Mouse (Mus musculus): ENCODE data around the gene Stk32c. TPM values are rescaled to one million over a fixed set of nuclear protein-coding genes. Genes with fewer than 3 reads are reported as not detected.
A peak's percentile ranks its signal among the peaks of the same experiment; 100 is the strongest.

The Stk32c gene
- polyA plus RNA-seq, 1 experiment from 2014 or later: 0.10 TPM

- Histone ChIP-seq H3K9me3 (no peaks in the 10 kb centered on the region), H3K27me3 (replicated peaks) (no peaks in the 10 kb centered on the region), H3K4me1 (replicated peaks) (0 out of 2 replicates have a peak, but pooled peaks cover 2% of the 10 kb centered on the region), H3K4me2 (replicated peaks) (no peak overlapping the region), H3K27ac (no peak overlapping the region), H3K36me3 (no peaks in the 10 kb centered on the region), H3K4me3 (replicated peaks) (no peak overlapping the region), H3K9ac (no peak overlapping the region)
- WGBS: 70% methylated on average over 1 of the region's 1 CpGs
- no peak for ATAC-seq
These were observed 11.0 kb upstream of the Stk32c start for GRCm38 (mm10) chr7:139224070-139224469.

GRCm38 (mm10) chr7:139222341-139222740 lies 9.2 kb upstream of the Stk32c start:
- Histone ChIP-seq H3K4me3 (replicated peaks) (no peak overlapping the region), H3K9ac (no peak overlapping the region), H3K27ac (no peak overlapping the region), H3K36me3 (no peaks in the 10 kb centered on the region), H3K9me3 (no peaks in the 10 kb centered on the region), H3K27me3 (replicated peaks) (no peaks in the 10 kb centered on the region), H3K4me2 (replicated peaks) (no peak overlapping the region), H3K4me1 (replicated peaks) (0 out of 2 replicates have a peak, but pooled peaks cover 2% of the 10 kb centered on the region)
- ATAC-seq: no peak
- WGBS: 77% methylated on average over 4 of the region's 4 CpGs

- no peaks in the 10 kb centered on the region for H3K36me3 ChIP-seq
- H3K27me3 ChIP-seq (replicated peaks): no peaks in the 10 kb centered on the region
- H3K4me1 ChIP-seq (replicated peaks): 0 out of 2 replicates have a peak, but pooled peaks cover 2% of the 10 kb centered on the region
- no peak overlapping the region for H3K4me2 ChIP-seq (replicated peaks)
- no peak overlapping the region for H3K9ac ChIP-seq
- 84% methylated on average over 2 of the region's 2 CpGs for WGBS
- H3K27ac ChIP-seq: no peak overlapping the region
- H3K4me3 ChIP-seq (replicated peaks): no peak overlapping the region
- H3K9me3 ChIP-seq: no peaks in the 10 kb centered on the region
- no peak for ATAC-seq
These were observed 8.7 kb upstream of the Stk32c start for GRCm38 (mm10) chr7:139221856-139222255.

GRCm38 (mm10) chr7:139221072-139221471 lies 8.0 kb upstream of the Stk32c start:
- Histone ChIP-seq H3K27ac (no peak overlapping the region), H3K9me3 (no peaks in the 10 kb centered on the region), H3K4me3 (replicated peaks) (no peak overlapping the region), H3K9ac (no peak overlapping the region), H3K4me2 (replicated peaks) (no peak overlapping the region), H3K36me3 (no peaks in the 10 kb centered on the region), H3K4me1 (replicated peaks) (0 out of 2 replicates have a peak, but pooled peaks cover 2% of the 10 kb centered on the region), H3K27me3 (replicated peaks) (no peaks in the 10 kb centered on the region)
- no peak for ATAC-seq
- 78% methylated on average over 5 of the region's 5 CpGs for WGBS

GRCm38 (mm10) chr7:139220303-139220702 lies 7.2 kb upstream of the Stk32c start:
- no peak overlapping the region for H3K4me2 ChIP-seq (replicated peaks)
- H3K9ac ChIP-seq: no peak overlapping the region
- H3K27me3 ChIP-seq (replicated peaks): no peaks in the 10 kb centered on the region
- H3K27ac ChIP-seq: no peak overlapping the region
- WGBS: 25% methylated on average over 2 of the region's 2 CpGs
- no peaks in the 10 kb centered on the region for H3K9me3 ChIP-seq
- peak; percentile 52; the same call in 1 of the 2 replicates for ATAC-seq
- no peak overlapping the region for H3K4me3 ChIP-seq (replicated peaks)
- 0 out of 2 replicates have a peak, but pooled peaks cover 2% of the 10 kb centered on the region for H3K4me1 ChIP-seq (replicated peaks)
- no peaks in the 10 kb centered on the region for H3K36me3 ChIP-seq

- Histone ChIP-seq H3K4me3 (replicated peaks) (no peak overlapping the region), H3K4me2 (replicated peaks) (no peak overlapping the region), H3K9me3 (no peaks in the 10 kb centered on the region), H3K27me3 (replicated peaks) (no peaks in the 10 kb centered on the region), H3K4me1 (replicated peaks) (no peaks in the 10 kb centered on the region), H3K36me3 (no peaks in the 10 kb centered on the region), H3K9ac (no peak overlapping the region), H3K27ac (peak overlapping the region; percentile 45; the same call in 1 of the 2 replicates)
- no peak for ATAC-seq
- WGBS: 64% methylated on average over 5 of the region's 5 CpGs
These were observed 6.4 kb upstream of the Stk32c start for GRCm38 (mm10) chr7:139219486-139219885.

- Histone ChIP-seq H3K4me2 (replicated peaks) (no peak overlapping the region), H3K27ac (0 out of 2 replicates have a peak overlapping the region, but pooled peaks have one; percentile 33), H3K9me3 (no peaks in the 10 kb centered on the region), H3K9ac (no peak overlapping the region), H3K4me1 (replicated peaks) (0 out of 2 replicates have a peak, but pooled peaks cover 1% of the 10 kb centered on the region), H3K4me3 (replicated peaks) (no peak overlapping the region), H3K27me3 (replicated peaks) (no peaks in the 10 kb centered on the region), H3K36me3 (no peaks in the 10 kb centered on the region)
- 54% methylated on average over 6 of the region's 6 CpGs for WGBS
- ATAC-seq: no peak
These were observed 5.7 kb upstream of the Stk32c start for GRCm38 (mm10) chr7:139218641-139219415.

GRCm38 (mm10) chr7:139217046-139217445 lies 3.9 kb upstream of the Stk32c start:
- Histone ChIP-seq H3K4me2 (replicated peaks) (no peak overlapping the region), H3K4me1 (replicated peaks) (peaks cover 9% of the 10 kb centered on the region; the same call in 1 of the 2 replicates), H3K9me3 (no peaks in the 10 kb centered on the region), H3K27me3 (replicated peaks) (no peaks in the 10 kb centered on the region), H3K9ac (no peak overlapping the region), H3K4me3 (replicated peaks) (no peak overlapping the region), H3K36me3 (no peaks in the 10 kb centered on the region), H3K27ac (no peak overlapping the region)
- ATAC-seq: no peak
- WGBS: 88% methylated on average over 7 of the region's 7 CpGs

GRCm38 (mm10) chr7:139216464-139216863 lies 3.4 kb upstream of the Stk32c start:
- peaks cover 9% of the 10 kb centered on the region; the same call in 1 of the 2 replicates for H3K4me1 ChIP-seq (replicated peaks)
- no peak for ATAC-seq
- no peak overlapping the region for H3K9ac ChIP-seq
- no peak overlapping the region for H3K4me3 ChIP-seq (replicated peaks)
- no peaks in the 10 kb centered on the region for H3K27me3 ChIP-seq (replicated peaks)
- WGBS: 89% methylated on average over 9 of the region's 9 CpGs
- H3K4me2 ChIP-seq (replicated peaks): no peak overlapping the region
- H3K27ac ChIP-seq: no peak overlapping the region
- no peaks in the 10 kb centered on the region for H3K36me3 ChIP-seq
- no peaks in the 10 kb centered on the region for H3K9me3 ChIP-seq

GRCm38 (mm10) chr7:139215946-139216345 lies 2.8 kb upstream of the Stk32c start:
- H3K36me3 ChIP-seq: no peaks in the 10 kb centered on the region
- H3K4me2 ChIP-seq (replicated peaks): no peak overlapping the region
- H3K4me3 ChIP-seq (replicated peaks): no peak overlapping the region
- 88% methylated on average over 7 of the region's 7 CpGs for WGBS
- no peak overlapping the region for H3K27ac ChIP-seq
- H3K27me3 ChIP-seq (replicated peaks): no peaks in the 10 kb centered on the region
- no peak for ATAC-seq
- H3K4me1 ChIP-seq (replicated peaks): peaks cover 9% of the 10 kb centered on the region; the same call in 1 of the 2 replicates
- no peak overlapping the region for H3K9ac ChIP-seq
- no peaks in the 10 kb centered on the region for H3K9me3 ChIP-seq

- WGBS: 60% methylated on average over 1 of the region's 1 CpGs
- H3K4me1 ChIP-seq (replicated peaks): peaks cover 9% of the 10 kb centered on the region; the same call in 1 of the 2 replicates
These were observed 2.4 kb upstream of the Stk32c start for GRCm38 (mm10) chr7:139215516-139215915.

GRCm38 (mm10) chr7:139214596-139215340 lies 1.7 kb upstream of the Stk32c start:
- no peak for ATAC-seq
- Histone ChIP-seq H3K27me3 (replicated peaks) (no peaks in the 10 kb centered on the region), H3K4me2 (replicated peaks) (no peak overlapping the region), H3K27ac (no peak overlapping the region), H3K4me3 (replicated peaks) (no peak overlapping the region), H3K9me3 (no peaks in the 10 kb centered on the region), H3K4me1 (replicated peaks) (peaks cover 9% of the 10 kb centered on the region; the same call in 1 of the 2 replicates), H3K36me3 (no peaks in the 10 kb centered on the region), H3K9ac (no peak overlapping the region)
- 82% methylated on average over 14 of the region's 14 CpGs for WGBS

More at GRCm38 (mm10) chr7:139215516-139215915, 2.4 kb upstream of the Stk32c start:
- H3K4me2 ChIP-seq (replicated peaks): no peak overlapping the region
- ATAC-seq: no peak
- H3K36me3 ChIP-seq: no peaks in the 10 kb centered on the region
- H3K4me3 ChIP-seq (replicated peaks): no peak overlapping the region
- no peaks in the 10 kb centered on the region for H3K9me3 ChIP-seq
- no peak overlapping the region for H3K27ac ChIP-seq
- no peaks in the 10 kb centered on the region for H3K27me3 ChIP-seq (replicated peaks)
- no peak overlapping the region for H3K9ac ChIP-seq
